Mouse (Mus musculus): Measurements from ENCODE around the gene Erich3.

GRCm38 (mm10) chr3:154700296-154700695 lies 36.6 kb downstream of the Erich3 start:
- TF ChIP-seq CTCF (IDR thresholded peaks at IDR 0.05; ENCODE audit: borderline replicate concordance, insufficient read depth, low read length): no peak
- no peak for TF ChIP-seq POLR2A (IDR thresholded peaks at IDR 0.05; ENCODE audit: low read depth, low read length)
